In the genomic region with DNA sequence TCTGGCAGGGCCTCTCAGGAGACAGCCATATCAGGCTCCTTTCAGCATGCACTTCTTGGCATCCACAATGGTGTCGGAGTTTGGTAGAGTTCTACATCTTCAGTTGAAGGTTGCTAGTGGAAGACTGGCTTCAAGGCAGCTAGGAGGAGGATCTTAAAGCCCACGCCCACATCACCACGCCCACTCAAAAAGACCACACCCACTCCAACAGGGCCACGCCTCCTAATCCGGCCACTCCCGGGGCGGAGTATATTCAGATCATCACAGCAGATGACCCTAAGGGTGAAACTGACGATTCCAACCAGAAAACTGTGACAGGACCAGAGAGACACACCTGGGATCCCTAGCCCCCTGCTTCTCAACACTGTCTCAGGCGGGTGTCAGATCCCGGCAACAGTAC, we compare ENCODE assay signal across 15 mouse cellular contexts.
"Had no signal": no experiment of that assay in that cellular context is flagged by ENCODE, and none has a peak within 500 bp of the region (broad histone marks: within the 10 kb centered on the region; RNA-seq: fewer than 3 reads in every experiment).

No protein-coding gene starts in this region.

- H3K9me3 ChIP-seq: neural tube, embryonic 12.5 days had no signal

- DNase-seq: kidney, adult 9 months; kidney, postnatal 10 days; kidney, postnatal 4 days; left cerebral cortex, postnatal 4 days; lung, adult 2 months; lung, postnatal 36 days; midbrain, embryonic 14.5 days; right cerebral cortex, postnatal 4 days; spleen, adult 18-20 months; thymus, adult 2 months; thymus, postnatal 25 days had no signal

- H3K36me3 ChIP-seq: neural tube, embryonic 12.5 days had no signal

- H3K27ac ChIP-seq: layer of hippocampus, adult 2 months; liver, embryonic 14.5 days; neural tube, embryonic 12.5 days had no signal

- ATAC-seq: lung, postnatal 0 days had no signal

- H3K4me1 ChIP-seq: neural tube, embryonic 12.5 days had no signal

- H3K4me3 ChIP-seq: layer of hippocampus, adult 2 months; neural tube, embryonic 12.5 days had no signal

- H3K9ac ChIP-seq: liver, embryonic 14.5 days; neural tube, embryonic 12.5 days had no signal

- H3K4me2 ChIP-seq: neural tube, embryonic 12.5 days had no signal

- H3K27me3 ChIP-seq: neural tube, embryonic 12.5 days had no signal
